Mouse (Mus musculus) forebrain, postnatal 0 days (tissue): Measurements from ENCODE around the gene Nudt21. TPM values are rescaled to one million over a fixed set of nuclear protein-coding genes. Genes with fewer than 3 reads are reported as not detected.

ENCODE experiments used
- ATAC-seq: fragments of 200-750 bp; cut with Nextera tagmentation; 2 replicates; pipeline ENCODE4 v1.8.0; 2017; ENCODE audit warnings: mild to moderate bottlenecking, moderate library complexity
- DNase-seq: peaks from one replicate; pipeline ENCODE4 v3.0.0-alpha.2; 2015
- H3K27ac ChIP-seq: fragments of 300-500 bp; sonication (generic); 2 replicates; pipeline ENCODE4 v1.5.1; 2014; ENCODE audit warnings: low read depth, mild to moderate bottlenecking, antibody characterized with exemption, low read length, moderate library complexity, mixed read lengths
- H3K27me3 ChIP-seq: fragments of 300-500 bp; sonication (generic); 2 replicates; pipeline ENCODE4 v1.6.1; 2014; ENCODE audit warnings: mild to moderate bottlenecking, low read length, mixed read lengths; ENCODE audit not compliant: insufficient read depth
- H3K36me3 ChIP-seq: fragments of 300-500 bp; sonication (generic); 2 replicates; pipeline ENCODE4 v1.6.1; 2014; ENCODE audit warnings: mild to moderate bottlenecking, moderate library complexity; ENCODE audit not compliant: insufficient read depth
- H3K4me1 ChIP-seq: fragments of 300-500 bp; sonication (generic); 2 replicates; pipeline ENCODE4 v1.6.1; 2014; ENCODE audit warnings: antibody characterized with exemption; ENCODE audit not compliant: insufficient read depth
- H3K4me2 ChIP-seq: fragments of 300-500 bp; sonication (generic); 2 replicates; pipeline ENCODE4 v1.6.1; 2014; ENCODE audit warnings: low read depth, mild to moderate bottlenecking, moderate library complexity
- H3K4me3 ChIP-seq: fragments of 300-500 bp; sonication (generic); 2 replicates; pipeline ENCODE4 v1.5.1; 2014; ENCODE audit warnings: low read depth, low read length, mixed read lengths
- H3K9ac ChIP-seq: fragments of 300-500 bp; sonication (generic); 2 replicates; pipeline ENCODE4 v1.6.1; 2014; ENCODE audit warnings: mild to moderate bottlenecking
- H3K9me3 ChIP-seq: fragments of 300-500 bp; sonication (generic); 2 replicates; pipeline ENCODE4 v1.6.1; 2016; ENCODE audit warnings: low read length
- CTCF ChIP-seq: sonication (generic); IDR thresholded peaks from 2 replicates; pipeline ENCODE4 v1.5.1; 2016; ENCODE audit warnings: antibody characterized with exemption, control low read depth, low read depth
- WGBS: fragments of 180-500 bp; shearing (Covaris S2); extraction: QIAGEN DNeasy Blood & Tissue Kit; methylation state at CpG from one replicate; pipeline ENCODE4 v1.1.7; 2014; 5-methylcytosine and 5-hydroxymethylcytosine counted together
- polyA plus RNA-seq: library from polyadenylated mRNA; unstranded; fragments of >200 nt; fragmentation: Nextera tagmentation; extraction: Ambion mirVana; gene quantifications from 2 replicates; pipeline ENCODE4 v1.2.1, GENCODE M21; 2015
- total RNA-seq: library from RNA; depleted of rRNA; stranded (reverse); fragments of >200 nt; gene quantifications from 2 replicates; pipeline ENCODE4 v1.2.3, GENCODE M21; 2014

Gene Nudt21
- total and polyA plus RNA-seq, 2 experiments from 2014 or later: 104 to 110 TPM

GRCm38 (mm10) chr8:93998961-93999360 lies 37.9 kb downstream of the Nudt21 start:
- no peak for ATAC-seq
- peaks cover 46% of the 10 kb centered on the region for H3K36me3 ChIP-seq
- WGBS: 91% methylated on average over 2 of the region's 2 CpGs
- H3K4me3 ChIP-seq: no peak overlapping the region
- H3K27me3 ChIP-seq: no peaks in the 10 kb centered on the region
- no peaks in the 10 kb centered on the region for H3K4me1 ChIP-seq
- no peak for TF ChIP-seq CTCF
- no peak overlapping the region for H3K4me2 ChIP-seq
- H3K9ac ChIP-seq: no peak overlapping the region
- H3K27ac ChIP-seq: no peak overlapping the region
- no peaks in the 10 kb centered on the region for H3K9me3 ChIP-seq
- DNase-seq: no peak

DNA sequence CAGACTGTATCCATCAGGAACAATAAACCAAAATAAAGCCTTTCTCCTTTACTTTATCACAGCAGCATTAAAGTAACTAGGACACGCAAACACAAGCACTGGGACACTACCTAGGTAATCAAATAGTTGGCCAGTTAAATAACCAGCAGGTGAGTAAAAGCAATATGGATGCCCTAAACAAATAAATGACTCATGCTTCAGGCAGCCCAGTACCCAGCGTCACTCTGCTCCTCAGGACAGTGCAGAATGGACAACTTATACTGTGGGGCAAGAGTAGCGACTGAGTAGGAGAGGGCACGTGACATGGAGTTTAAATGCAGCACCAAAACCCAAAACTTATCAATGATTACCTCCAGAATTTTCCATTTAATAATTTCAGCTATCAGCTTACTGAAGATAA lies 47.1 kb downstream of the Nudt21 start:
- peaks cover 29% of the 10 kb centered on the region for H3K36me3 ChIP-seq
- no peaks in the 10 kb centered on the region for H3K9me3 ChIP-seq
- no peak overlapping the region for H3K4me2 ChIP-seq
- no peak for TF ChIP-seq CTCF
- WGBS: 96% methylated on average over 4 of the region's 4 CpGs
- H3K4me3 ChIP-seq: no peak overlapping the region
- ATAC-seq: no peak
- no peak for DNase-seq
- H3K4me1 ChIP-seq: no peaks in the 10 kb centered on the region
- H3K27ac ChIP-seq: no peak overlapping the region
- no peaks in the 10 kb centered on the region for H3K27me3 ChIP-seq
- no peak overlapping the region for H3K9ac ChIP-seq

- DNase-seq (no peak), ATAC-seq (no peak)
- H3K4me3 ChIP-seq: no peak overlapping the region
- no peak overlapping the region for H3K4me2 ChIP-seq
- no peaks in the 10 kb centered on the region for H3K9me3 ChIP-seq
- no peak overlapping the region for H3K27ac ChIP-seq
- H3K4me1 ChIP-seq: no peaks in the 10 kb centered on the region
- no peaks in the 10 kb centered on the region for H3K27me3 ChIP-seq
- peaks cover 70% of the 10 kb centered on the region for H3K36me3 ChIP-seq
- H3K9ac ChIP-seq: no peak overlapping the region
- WGBS: 93% methylated on average over 3 of the region's 3 CpGs
- TF ChIP-seq CTCF: no peak
These were observed 52.1 kb downstream of the Nudt21 start for GRCm38 (mm10) chr8:93984731-93985130.

DNA sequence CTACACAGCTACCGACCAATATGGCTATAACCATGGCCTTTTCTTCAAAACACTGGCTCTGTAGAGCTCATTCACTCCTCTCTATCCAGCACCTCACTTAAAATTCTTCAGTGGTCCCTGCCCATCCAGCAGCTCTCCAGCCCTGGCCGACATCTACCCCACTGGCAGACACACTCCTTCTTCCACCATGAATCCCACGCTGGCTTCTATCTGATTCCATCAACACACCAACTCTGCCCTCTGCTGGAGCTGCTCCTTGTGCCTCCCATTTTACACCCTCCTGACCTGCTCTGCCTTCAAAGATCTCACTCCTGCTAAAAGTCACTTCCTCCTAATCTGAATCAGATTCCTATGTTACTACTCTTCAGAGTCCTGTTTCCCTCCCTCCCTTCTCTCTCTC lies 53.0 kb downstream of the Nudt21 start:
- WGBS: 55% methylated on average over 3 of the region's 3 CpGs
- TF ChIP-seq CTCF: peak; percentile 41; the same call in 1 of the 2 replicates
- H3K4me3 ChIP-seq: no peak overlapping the region
- peak; percentile 65 for ATAC-seq
- H3K9me3 ChIP-seq: no peaks in the 10 kb centered on the region
- no peak overlapping the region for H3K4me2 ChIP-seq
- H3K27ac ChIP-seq: no peak overlapping the region
- no peaks in the 10 kb centered on the region for H3K27me3 ChIP-seq
- DNase-seq: no peak
- H3K36me3 ChIP-seq: peaks cover 77% of the 10 kb centered on the region
- H3K4me1 ChIP-seq: no peaks in the 10 kb centered on the region
- H3K9ac ChIP-seq: no peak overlapping the region

GRCm38 (mm10) chr8:93981679-93982215 lies 55.1 kb downstream of the Nudt21 start:
- Histone ChIP-seq H3K27ac (no peak overlapping the region), H3K4me2 (no peak overlapping the region), H3K9me3 (no peaks in the 10 kb centered on the region), H3K4me1 (no peaks in the 10 kb centered on the region), H3K9ac (no peak overlapping the region), H3K36me3 (peaks cover 71% of the 10 kb centered on the region), H3K4me3 (no peak overlapping the region), H3K27me3 (no peaks in the 10 kb centered on the region)
- DNase-seq: no peak
- WGBS: 92% methylated on average over 5 of the region's 5 CpGs
- TF ChIP-seq CTCF: no peak
- no peak for ATAC-seq

DNA sequence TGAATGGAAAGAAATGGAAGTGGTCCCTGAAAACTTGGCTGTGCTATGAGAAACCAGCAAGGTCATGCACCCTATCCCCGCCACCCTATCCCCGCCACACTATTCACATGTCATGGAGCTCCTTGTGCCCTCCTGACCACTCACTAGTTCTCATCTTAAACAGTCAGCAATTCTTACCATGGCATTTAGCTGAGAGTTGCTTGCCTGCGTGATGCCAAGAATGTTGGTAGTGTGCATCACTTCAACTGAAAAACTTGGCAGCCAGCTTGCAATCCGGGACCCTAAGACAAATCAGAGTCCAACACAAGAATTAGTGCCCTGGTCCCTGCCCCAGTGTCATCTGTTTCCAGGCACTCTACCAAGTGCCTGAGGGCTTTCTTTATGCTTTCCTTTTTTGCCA lies 56.7 kb downstream of the Nudt21 start:
- 69% methylated on average over 4 of the region's 4 CpGs for WGBS
- ATAC-seq: no peak

GRCm38 (mm10) chr8:93976446-93977211 lies 60.2 kb downstream of the Nudt21 start:
- DNase-seq (no peak), ATAC-seq (no peak)
- Histone ChIP-seq H3K4me2 (no peak overlapping the region), H3K36me3 (peaks cover 79% of the 10 kb centered on the region), H3K27ac (no peak overlapping the region), H3K9me3 (no peaks in the 10 kb centered on the region), H3K27me3 (no peaks in the 10 kb centered on the region), H3K4me1 (no peaks in the 10 kb centered on the region), H3K4me3 (no peak overlapping the region), H3K9ac (no peak overlapping the region)
- TF ChIP-seq CTCF: peak; percentile 28; the same call in 1 of the 2 replicates
- 96% methylated on average over 6 of the region's 6 CpGs for WGBS

More for the DNA sequence above, 56.7 kb downstream of the Nudt21 start:
- Histone ChIP-seq H3K9ac (no peak overlapping the region), H3K4me3 (no peak overlapping the region), H3K36me3 (peaks cover 74% of the 10 kb centered on the region), H3K9me3 (no peaks in the 10 kb centered on the region), H3K27me3 (no peaks in the 10 kb centered on the region), H3K4me1 (no peaks in the 10 kb centered on the region), H3K4me2 (no peak overlapping the region), H3K27ac (no peak overlapping the region)
- no peak for TF ChIP-seq CTCF
- no peak for DNase-seq
